ENCODE assay signal across 8 mouse cellular contexts in the genomic region with DNA sequence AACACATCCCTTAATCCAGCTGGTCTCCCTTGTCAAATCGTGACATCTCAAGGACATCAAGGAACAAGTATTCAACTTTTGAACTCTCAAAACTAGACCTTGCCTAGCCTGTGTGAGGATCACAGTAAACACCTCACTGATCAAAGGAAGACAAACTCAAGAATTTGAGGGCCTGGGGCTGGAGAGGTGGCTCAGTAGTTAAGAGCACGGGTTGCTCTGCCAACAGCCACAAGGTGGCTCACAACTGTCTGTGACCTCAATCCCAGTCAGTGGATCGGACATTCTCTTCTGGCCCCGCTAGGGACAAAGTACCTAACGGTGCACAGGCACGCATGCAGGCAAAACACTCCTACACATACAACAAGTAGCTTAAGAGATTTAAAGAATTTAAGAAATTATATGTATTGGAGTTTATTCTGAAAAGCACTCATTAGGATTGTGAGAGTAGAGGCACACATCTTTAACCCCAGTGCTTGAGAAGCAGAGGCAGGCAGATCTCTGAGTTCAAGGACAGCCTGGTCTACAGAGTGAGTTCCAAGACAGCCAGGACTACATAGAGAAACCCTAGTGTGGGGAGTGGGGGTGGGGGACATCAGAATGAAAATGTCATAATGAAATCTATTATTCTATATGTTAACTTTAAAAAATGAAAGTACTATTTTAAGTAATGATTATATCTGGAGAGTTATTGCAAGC. TPM values are rescaled to one million over a fixed set of nuclear protein-coding genes. Genes with fewer than 3 reads are reported as not detected.
DNase-seq lines count a peak whose midpoint lies in the region; ATAC-seq and TF ChIP-seq lines count a peak whose summit lies in the region.

No protein-coding gene starts in this region.

- peaks cover 21% of the 10 kb centered on the region for H3K4me1 ChIP-seq in heart, embryonic 12.5 days (replicated peaks)
- H3K4me1 ChIP-seq in E14TG2a.4 (replicated peaks; ENCODE audit: low read depth, low read length), result peaks cover 16% of the 10 kb centered on the region
- H3K4me1 ChIP-seq in embryonic fibroblast, embryonic 13.5 days (ENCODE audit: control insufficient read depth, insufficient read depth, low read length), result peaks cover 16% of the 10 kb centered on the region

- H3K27ac ChIP-seq in heart, embryonic 12.5 days (ENCODE audit: poor library complexity, severe bottlenecking), result no peak overlapping the region
- no peak overlapping the region for H3K27ac ChIP-seq in embryonic fibroblast, embryonic 13.5 days (ENCODE audit: insufficient read depth, low read length)

- peaks cover 15% of the 10 kb centered on the region; the same call in 1 of the 2 replicates for H3K36me3 ChIP-seq in heart, embryonic 12.5 days
- H3K36me3 ChIP-seq in E14TG2a.4 (ENCODE audit: insufficient read depth, low read length), result peaks cover 12% of the 10 kb centered on the region; the same call in 1 of the 2 replicates

- peaks cover 13% of the 10 kb centered on the region for H3K9me3 ChIP-seq in heart, embryonic 12.5 days (replicated peaks)
- H3K9me3 ChIP-seq in E14TG2a.4 (ENCODE audit: low read length), result no peaks in the 10 kb centered on the region

- intact Hi-C loops in left cerebral cortex, postnatal 36 days (cut with DNase I), result loop anchor here (2.0 to 5.0 kb wide), 4 partner anchors 244 to 1009 kb away; no protein-coding TSS in a partner anchor

- ATAC-seq in heart, embryonic 12.5 days (ENCODE audit: insufficient number of reproducible peaks, low FRiP score), result no peak

- DNase-seq in heart, adult 11 months, result peak; percentile 56
- peak; percentile 34 for DNase-seq in kidney, postnatal 10 days
- no peak for DNase-seq in ovary, postnatal 36 days (ENCODE audit: low spot score)
- no peak for DNase-seq in cerebellum, postnatal 4 days (ENCODE audit: low spot score in 2 of 2)
- DNase-seq in left cerebral cortex, postnatal 36 days (ENCODE audit: low spot score in 2 of 2), result no peak

- no peak overlapping the region for H3K4me2 ChIP-seq in heart, embryonic 12.5 days

- H3K9ac ChIP-seq in heart, embryonic 12.5 days, result no peak overlapping the region

- H3K27me3 ChIP-seq in heart, embryonic 12.5 days (replicated peaks), result no peaks in the 10 kb centered on the region
- no peaks in the 10 kb centered on the region for H3K27me3 ChIP-seq in E14TG2a.4 (ENCODE audit: insufficient read depth, low read length)

- TF ChIP-seq POLR2A in embryonic fibroblast, embryonic 13.5 days (IDR thresholded peaks at IDR 0.05; ENCODE audit: low read depth, low read length), result no peak

- peak; percentile 50 for TF ChIP-seq CTCF in E14TG2a.4 (conservative IDR thresholded peaks at IDR 0.05; ENCODE audit: low read length)
- peak; percentile 26; the same call in 1 of the 2 replicates for TF ChIP-seq CTCF in embryonic fibroblast, embryonic 13.5 days (IDR thresholded peaks at IDR 0.05; ENCODE audit: borderline replicate concordance, insufficient read depth, low read length)

- WGBS in heart, embryonic 12.5 days, result 54% methylated on average over 6 of the region's 6 CpGs

- no peak overlapping the region for H3K4me3 ChIP-seq in heart, embryonic 12.5 days
- no peak overlapping the region for H3K4me3 ChIP-seq in E14TG2a.4 (replicated peaks; ENCODE audit: low read length)
- no peak overlapping the region for H3K4me3 ChIP-seq in embryonic fibroblast, embryonic 13.5 days (ENCODE audit: insufficient read depth, low read length)

RNA-seq across cellular contexts. Expression of a gene that starts 41.2 kb away (rescaled TPM):
- 11.5 and 12.2 TPM in 2 replicates for polyA plus RNA-seq in heart, embryonic 12.5 days (2016; fragmentation: Nextera tagmentation; extraction: Ambion mirVana)
- 12.2 and 12.3 TPM in 2 replicates for polyA plus RNA-seq in embryonic fibroblast, embryonic 13.5 days (2011; ENCODE audit: insufficient read length, low read depth, missing spikeins)
- total RNA-seq in left cerebral cortex, postnatal 36 days (2021), result 10 to 100 TPM; 22.7 to 28.3 TPM

Comparison
In these comparisons a context has a peak if more than half of its experiments do, and no peak if none do; other contexts are left out.
1. DNase-seq: peak in heart, adult 11 months (single experiment) and kidney, postnatal 10 days (single experiment); none in ovary, postnatal 36 days (single experiment), cerebellum, postnatal 4 days (0 of 2) and left cerebral cortex, postnatal 36 days (0 of 2).